Mouse (Mus musculus): ENCODE measurements around the gene Galnt10. TPM values are rescaled to one million over a fixed set of nuclear protein-coding genes. Genes with fewer than 3 reads are reported as not detected.

The Galnt10 gene
- 9.7 and 11.4 TPM in 2 replicates for total RNA-seq (2017)

DNA sequence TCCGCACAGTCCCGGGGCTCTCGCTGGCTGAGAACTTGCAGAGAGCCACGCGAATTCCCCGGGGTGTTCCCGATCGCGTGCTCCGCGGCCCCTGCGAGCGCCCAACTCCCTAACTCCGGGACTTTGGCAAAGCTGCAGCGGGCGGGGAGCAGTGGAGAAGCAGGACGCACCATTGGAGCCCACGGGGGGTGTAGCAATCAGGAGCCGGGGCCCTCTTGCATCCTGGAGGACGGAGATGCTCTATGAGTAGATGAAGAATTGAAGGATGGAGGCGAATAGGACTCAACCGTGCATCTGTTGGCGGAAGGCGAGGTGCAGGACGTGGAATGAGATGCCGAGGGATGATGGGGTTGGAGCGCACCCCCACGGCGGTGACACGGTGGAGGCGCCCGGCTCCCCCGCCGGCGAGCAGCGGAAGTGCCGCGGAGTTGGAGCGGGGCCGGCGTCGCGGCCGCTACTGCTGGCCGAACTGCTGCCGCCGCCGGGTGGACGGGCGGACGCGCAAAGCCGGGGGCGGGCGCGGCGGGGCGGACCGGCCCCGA lies at the start of gene Galnt10:
Galnt10 (plus strand) TSS at position 425 of the 542 bp plus-strand sequence.
- peak; percentile 87 to 90 for ATAC-seq (replicated peaks in 1 of 2; ENCODE audit: insufficient read depth in 1 of 2, low FRiP score in 2 of 2, low TSS enrichment in 1 of 2, low read depth in 1 of 2, poor library complexity in 2 of 2, severe bottlenecking in 2 of 2)

DNA sequence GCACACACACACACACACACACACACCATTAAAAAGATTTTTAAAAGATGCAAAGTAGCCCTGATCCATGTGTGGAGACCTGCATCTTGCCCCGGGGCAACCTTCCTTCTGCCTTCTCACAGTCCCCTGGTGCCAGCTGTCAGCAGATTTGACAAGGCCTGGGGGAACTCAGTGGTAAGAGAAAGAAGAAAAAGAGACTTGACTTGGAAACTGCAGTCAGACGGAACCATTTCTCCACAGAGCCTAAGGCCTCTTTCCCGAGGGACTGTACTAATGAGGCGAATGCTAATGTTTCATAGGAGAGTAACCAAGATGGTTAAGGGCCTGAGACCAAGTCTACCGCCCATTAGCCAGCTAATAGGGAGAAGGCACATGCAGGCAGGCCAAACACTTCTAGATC lies 49.3 kb upstream of the Galnt10 start:
- no peak for ATAC-seq (replicated peaks in 1 of 2; ENCODE audit: insufficient read depth in 1 of 2, low FRiP score in 2 of 2, low TSS enrichment in 1 of 2, low read depth in 1 of 2, poor library complexity in 2 of 2, severe bottlenecking in 2 of 2)

DNA sequence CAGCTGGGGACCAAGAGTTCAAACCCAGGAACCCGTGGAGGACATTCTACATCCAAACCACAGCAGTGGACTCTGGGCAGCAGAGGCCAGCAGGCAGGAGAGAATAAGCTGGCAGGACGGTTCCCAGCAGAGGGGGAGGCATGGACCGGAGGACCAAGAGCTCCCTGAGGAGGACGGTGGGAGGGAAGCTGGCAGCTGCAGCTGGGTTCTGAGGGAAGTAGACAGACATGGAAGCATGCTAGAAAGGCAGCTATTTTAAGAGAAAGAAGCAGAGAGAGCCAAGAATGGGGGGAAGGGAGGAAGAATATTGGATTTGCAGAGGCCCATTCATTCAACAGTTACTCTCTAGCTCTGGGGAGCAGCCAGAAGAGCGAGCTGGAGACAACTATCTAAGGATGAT lies 47.1 kb upstream of the Galnt10 start:
- ATAC-seq (replicated peaks in 1 of 2; ENCODE audit: insufficient read depth in 1 of 2, low FRiP score in 2 of 2, low TSS enrichment in 1 of 2, low read depth in 1 of 2, poor library complexity in 2 of 2, severe bottlenecking in 2 of 2): no peak

DNA sequence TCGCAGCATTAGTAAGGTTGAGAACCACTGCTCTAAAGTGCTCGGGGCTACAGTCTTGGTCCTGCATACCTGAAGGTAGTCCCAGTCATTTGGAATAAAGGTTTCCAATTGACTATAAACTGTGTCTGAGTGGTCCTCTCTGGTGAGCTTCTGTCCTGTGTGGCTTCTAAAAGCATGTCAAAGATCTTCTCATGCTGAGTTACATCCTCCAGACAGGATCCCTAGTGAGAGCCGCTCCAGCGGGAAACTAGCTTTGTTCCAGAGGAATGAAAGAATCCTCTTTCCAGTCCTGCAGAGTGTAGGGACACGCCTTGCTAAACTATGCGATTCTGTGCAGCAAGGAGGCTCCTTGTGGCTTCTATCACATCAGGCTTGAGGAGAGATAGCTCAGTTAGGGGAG lies 45.9 kb upstream of the Galnt10 start:
- ATAC-seq (replicated peaks in 1 of 2; ENCODE audit: insufficient read depth in 1 of 2, low FRiP score in 2 of 2, low TSS enrichment in 1 of 2, low read depth in 1 of 2, poor library complexity in 2 of 2, severe bottlenecking in 2 of 2): no peak

DNA sequence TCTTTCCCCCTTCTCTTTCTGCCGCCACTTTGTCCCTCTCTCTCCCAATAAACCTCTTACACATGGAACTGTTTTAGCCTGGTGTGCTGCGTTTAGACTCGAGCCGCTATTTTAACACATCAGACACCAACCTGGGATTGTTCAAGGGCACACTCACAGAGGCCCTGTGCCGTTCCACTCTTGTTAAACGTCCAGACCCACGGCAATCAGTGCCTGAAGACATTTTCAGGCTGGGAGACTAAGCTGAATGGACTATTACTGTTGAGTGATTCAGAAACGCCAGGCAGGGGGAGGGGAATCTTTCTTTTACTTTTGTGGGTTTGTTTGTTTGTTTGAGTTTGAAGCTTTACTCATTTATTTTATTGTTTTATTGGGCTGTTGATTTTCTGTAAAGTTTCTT lies 45.1 kb upstream of the Galnt10 start:
- no peak for ATAC-seq (replicated peaks in 1 of 2; ENCODE audit: insufficient read depth in 1 of 2, low FRiP score in 2 of 2, low TSS enrichment in 1 of 2, low read depth in 1 of 2, poor library complexity in 2 of 2, severe bottlenecking in 2 of 2)

DNA sequence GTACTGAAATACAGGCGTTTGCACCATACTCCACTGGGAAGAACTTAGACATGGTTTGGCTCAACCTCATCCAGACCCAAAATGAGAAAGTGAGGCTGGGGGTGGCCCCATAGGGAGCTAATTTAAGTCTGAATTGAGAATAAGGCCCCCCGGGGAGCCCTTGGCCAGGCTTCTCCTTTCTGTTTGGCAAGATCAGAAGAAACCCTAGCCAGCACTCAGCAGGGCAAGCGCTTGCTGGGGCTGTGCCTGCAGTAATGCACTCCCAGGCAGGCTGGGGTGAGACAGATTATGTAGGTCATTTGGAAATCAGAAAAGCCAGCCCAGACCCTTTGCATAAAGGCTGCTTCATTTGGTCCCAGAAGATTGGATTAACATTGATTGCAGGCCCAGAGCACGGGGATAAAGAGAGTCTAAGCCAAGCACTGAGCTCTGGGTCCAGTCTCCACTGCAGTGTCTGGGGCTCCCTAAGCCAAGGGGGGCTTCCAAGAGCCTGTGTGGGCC lies 44.6 kb upstream of the Galnt10 start:
- ATAC-seq (replicated peaks in 1 of 2; ENCODE audit: insufficient read depth in 1 of 2, low FRiP score in 2 of 2, low TSS enrichment in 1 of 2, low read depth in 1 of 2, poor library complexity in 2 of 2, severe bottlenecking in 2 of 2): no peak

DNA sequence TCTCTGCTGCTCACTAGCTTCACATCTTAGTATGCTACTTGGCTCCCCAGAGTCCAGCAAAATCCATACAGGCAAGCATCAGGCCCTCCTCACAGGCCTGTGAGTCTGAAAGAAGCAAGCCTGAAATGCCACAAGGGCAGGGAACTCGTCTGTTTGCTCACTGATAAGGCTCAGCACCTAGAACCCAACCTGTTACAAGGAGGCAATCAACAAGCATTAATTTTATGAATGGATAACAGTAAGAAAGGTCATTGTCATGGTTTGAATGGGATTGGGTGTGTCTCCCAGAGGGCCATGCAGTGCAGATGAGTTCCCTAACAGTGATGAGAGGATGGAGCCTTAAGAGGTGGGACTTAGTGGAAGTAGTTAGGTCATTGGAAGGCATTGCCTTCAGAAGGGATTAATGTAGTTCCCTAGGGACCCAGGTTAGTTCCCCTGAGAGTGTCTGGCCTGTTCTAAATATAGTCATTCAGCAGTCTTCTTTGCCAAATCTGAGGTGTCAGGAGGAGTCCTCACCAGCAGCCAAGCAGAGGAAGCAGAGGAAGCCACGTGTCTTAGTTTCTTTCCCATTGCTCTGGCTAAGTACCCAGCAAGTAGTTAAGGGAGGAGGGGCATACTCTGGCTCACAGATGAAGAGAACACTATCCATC lies 43.3 kb upstream of the Galnt10 start:
- no peak for ATAC-seq (replicated peaks in 1 of 2; ENCODE audit: insufficient read depth in 1 of 2, low FRiP score in 2 of 2, low TSS enrichment in 1 of 2, low read depth in 1 of 2, poor library complexity in 2 of 2, severe bottlenecking in 2 of 2)

DNA sequence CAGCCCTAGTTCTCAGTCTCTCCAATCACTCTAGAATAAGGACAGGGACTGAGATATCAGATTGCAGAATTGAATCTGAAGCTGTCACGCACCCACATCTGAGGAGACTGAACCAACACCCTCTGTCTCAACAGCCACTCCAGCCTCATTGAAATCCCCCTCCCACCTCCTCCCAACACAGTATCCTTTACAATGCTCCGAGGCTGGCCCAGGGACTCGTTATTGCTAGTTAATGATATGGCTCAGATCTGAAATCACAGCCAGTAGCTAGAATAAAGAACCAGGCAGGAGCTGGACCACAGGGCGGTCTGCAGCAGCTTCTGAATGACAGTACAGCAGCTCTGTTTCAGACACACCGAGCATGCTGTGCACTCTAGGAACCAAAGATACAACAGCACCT lies 40.2 kb upstream of the Galnt10 start:
- no peak for ATAC-seq (replicated peaks in 1 of 2; ENCODE audit: insufficient read depth in 1 of 2, low FRiP score in 2 of 2, low TSS enrichment in 1 of 2, low read depth in 1 of 2, poor library complexity in 2 of 2, severe bottlenecking in 2 of 2)

DNA sequence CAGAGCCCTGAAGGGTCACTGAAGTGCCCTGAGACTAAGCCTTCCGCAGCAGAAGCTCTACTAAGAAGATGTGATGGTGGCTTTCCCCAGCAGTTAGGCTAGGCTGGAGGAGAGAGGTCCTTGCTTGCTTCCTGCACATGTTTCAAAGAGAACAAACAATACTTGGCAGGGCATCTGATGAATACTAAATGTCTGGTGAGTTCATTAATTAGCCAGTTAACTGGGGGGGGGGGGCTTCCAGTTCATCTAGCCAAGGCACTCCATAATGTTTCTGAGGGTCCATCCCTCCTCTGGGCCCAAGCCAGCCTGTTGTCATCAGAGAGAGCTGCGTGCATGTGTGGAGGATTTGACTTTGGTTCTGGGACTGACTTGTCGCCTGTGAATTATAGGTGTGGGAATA lies 39.6 kb upstream of the Galnt10 start:
- no peak for ATAC-seq (replicated peaks in 1 of 2; ENCODE audit: insufficient read depth in 1 of 2, low FRiP score in 2 of 2, low TSS enrichment in 1 of 2, low read depth in 1 of 2, poor library complexity in 2 of 2, severe bottlenecking in 2 of 2)

DNA sequence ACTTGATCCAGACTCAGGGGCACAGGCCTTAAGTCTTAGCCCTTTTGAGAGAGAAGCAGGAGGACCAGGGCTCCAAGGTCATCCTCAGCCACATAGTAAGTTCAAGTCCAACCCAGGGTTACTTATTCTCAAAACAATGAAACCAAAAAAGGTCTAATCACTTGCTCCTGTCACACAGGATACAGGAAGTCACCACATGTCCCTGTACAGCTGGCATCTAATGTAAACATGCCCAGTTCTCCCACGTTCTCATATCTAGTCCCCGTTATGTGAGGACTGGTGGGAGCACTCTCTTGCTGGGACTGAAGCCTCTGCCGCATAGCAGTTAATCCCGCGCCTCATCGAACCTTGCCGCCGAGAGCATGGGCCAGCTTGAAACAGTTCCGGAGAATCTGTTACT lies 30.7 kb upstream of the Galnt10 start:
- no peak for ATAC-seq (replicated peaks in 1 of 2; ENCODE audit: insufficient read depth in 1 of 2, low FRiP score in 2 of 2, low TSS enrichment in 1 of 2, low read depth in 1 of 2, poor library complexity in 2 of 2, severe bottlenecking in 2 of 2)

DNA sequence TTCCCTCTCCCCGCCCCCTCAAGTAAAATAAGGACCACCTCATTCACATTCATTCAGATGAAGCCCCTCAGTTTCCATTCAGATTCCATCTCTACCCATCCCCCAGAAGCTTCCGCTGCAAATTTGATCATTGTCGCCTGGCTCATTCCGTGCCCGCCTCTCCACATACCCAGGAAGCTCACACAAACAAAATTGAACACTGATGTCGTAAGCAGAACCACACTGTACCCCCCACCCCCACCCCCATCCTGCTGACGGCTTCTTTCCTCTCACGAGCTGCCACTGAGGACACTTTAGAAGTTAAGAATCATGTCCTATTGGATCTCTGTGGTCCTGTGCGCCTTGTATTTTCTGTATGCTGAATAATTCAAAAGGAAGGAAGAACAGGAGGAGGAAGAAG lies 30.0 kb upstream of the Galnt10 start:
- no peak for ATAC-seq (replicated peaks in 1 of 2; ENCODE audit: insufficient read depth in 1 of 2, low FRiP score in 2 of 2, low TSS enrichment in 1 of 2, low read depth in 1 of 2, poor library complexity in 2 of 2, severe bottlenecking in 2 of 2)

DNA sequence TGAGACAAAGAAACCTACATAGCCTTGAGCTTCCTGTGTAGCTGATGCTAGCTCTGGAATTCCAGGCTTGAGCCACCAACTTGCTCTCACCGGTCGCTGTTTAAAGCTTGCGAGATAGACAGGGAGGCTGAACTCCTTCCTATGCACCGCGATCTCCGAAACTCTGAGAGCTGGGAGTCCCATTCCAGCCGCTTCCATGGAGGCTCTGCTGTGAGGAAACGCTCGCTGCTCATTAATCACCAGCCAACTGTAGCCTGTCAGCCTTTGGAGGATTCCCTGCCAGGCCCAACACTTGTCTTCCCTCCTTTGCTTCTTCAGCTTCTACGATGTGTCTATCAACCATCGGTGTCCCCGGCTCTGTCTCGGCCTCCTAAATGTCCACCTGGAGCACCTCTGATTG lies 29.4 kb upstream of the Galnt10 start:
- ATAC-seq (replicated peaks in 1 of 2; ENCODE audit: insufficient read depth in 1 of 2, low FRiP score in 2 of 2, low TSS enrichment in 1 of 2, low read depth in 1 of 2, poor library complexity in 2 of 2, severe bottlenecking in 2 of 2): no peak

DNA sequence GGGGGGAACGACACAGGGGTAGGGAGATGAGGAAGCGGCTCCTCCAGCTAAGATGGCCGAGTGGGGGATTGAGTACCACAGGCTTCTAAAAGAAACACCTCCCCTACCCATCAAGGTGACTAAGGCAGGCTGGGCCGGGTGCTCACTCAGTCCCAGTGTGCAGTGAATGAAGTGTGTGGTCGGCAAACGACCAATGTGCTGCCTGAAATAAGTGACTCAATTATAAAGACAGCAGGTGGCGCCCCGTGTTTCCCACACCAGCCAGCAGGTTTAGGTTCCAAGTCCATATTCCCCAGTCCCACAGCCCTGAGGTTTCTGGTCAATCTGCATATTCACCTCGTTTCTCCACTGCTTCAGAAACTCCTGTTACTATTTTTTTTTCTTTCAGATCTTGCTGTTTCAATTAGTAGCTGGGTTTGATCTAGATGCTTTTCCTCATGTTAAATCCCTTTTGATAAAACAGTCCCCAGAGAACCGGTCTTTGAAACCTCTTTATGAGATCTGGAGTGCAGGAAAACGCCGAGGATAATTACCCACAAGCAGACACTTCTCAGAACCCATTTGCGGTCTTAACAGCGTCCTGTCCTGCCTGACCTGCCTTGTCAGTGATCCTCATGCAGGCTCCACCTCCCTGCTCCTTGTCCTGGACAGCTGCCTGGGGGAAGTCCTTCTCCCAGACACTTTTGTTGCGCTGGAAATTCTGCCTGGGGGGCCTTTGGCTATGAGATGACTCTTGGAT lies 27.5 kb upstream of the Galnt10 start:
- peak; percentile 56 to 80; a peak in 3 of 4 replicates for ATAC-seq (replicated peaks in 1 of 2; ENCODE audit: insufficient read depth in 1 of 2, low FRiP score in 2 of 2, low TSS enrichment in 1 of 2, low read depth in 1 of 2, poor library complexity in 2 of 2, severe bottlenecking in 2 of 2)

DNA sequence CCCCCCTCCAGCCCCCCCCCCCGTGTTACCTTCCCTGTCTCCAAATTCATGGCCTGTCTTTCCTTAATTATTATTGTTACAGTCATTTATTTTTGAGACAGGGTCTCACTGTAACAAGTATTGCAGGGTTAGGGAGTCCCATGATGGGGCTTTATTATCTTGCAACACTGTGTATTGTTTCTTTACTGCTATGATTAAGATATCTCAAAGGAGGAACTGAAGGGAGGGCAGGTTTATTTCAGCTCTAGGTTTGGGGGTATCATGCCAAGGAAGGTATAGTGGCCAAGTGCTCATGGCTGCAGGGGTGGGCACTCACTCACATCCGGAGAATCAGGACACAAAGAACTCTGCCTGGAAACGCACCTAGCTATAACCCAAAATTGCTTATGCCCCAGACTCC lies 23.8 kb upstream of the Galnt10 start:
- no peak for ATAC-seq (replicated peaks in 1 of 2; ENCODE audit: insufficient read depth in 1 of 2, low FRiP score in 2 of 2, low TSS enrichment in 1 of 2, low read depth in 1 of 2, poor library complexity in 2 of 2, severe bottlenecking in 2 of 2)

DNA sequence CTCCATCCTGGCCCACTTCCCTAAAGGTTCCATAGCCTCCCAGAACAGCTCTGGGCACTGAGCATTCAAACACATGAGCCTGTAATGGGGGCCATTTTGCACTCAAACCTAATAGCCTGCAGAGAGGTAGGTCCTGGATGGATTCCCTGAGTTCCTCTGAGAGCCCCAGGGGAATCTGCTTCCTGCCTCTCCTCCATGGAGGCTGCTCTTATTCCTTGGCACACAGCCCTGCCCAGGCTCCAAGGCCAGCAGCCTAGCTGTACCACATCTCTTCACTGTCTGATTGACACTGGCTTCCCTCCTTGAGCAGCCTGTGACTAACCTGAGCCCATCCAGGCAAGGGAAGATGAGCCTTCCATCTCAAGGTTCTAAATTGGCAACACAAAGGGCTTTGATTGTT lies 23.4 kb upstream of the Galnt10 start:
- ATAC-seq (replicated peaks in 1 of 2; ENCODE audit: insufficient read depth in 1 of 2, low FRiP score in 2 of 2, low TSS enrichment in 1 of 2, low read depth in 1 of 2, poor library complexity in 2 of 2, severe bottlenecking in 2 of 2): no peak

DNA sequence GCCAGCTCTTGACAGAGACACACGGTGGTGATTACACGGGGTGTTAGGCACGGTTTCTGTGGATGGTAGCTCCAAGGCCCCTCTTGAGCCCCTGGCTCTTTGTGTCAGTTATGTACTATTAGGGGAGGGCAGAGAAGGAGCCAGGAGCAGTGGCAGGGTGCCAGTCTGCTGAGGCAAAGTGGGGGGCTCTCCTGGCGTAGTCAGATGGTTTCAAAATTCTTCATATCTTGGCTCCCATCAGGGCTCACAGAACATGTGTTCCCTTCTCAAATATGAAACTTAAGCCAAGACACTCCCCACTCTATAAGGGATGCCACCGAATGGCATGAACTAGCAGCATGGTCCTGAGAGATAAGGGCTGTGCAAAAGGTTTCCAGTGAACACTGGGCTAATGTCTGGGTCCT lies 20.8 kb upstream of the Galnt10 start:
- peak; percentile 29 to 68; a peak in 2 of 4 replicates for ATAC-seq (replicated peaks in 1 of 2; ENCODE audit: insufficient read depth in 1 of 2, low FRiP score in 2 of 2, low TSS enrichment in 1 of 2, low read depth in 1 of 2, poor library complexity in 2 of 2, severe bottlenecking in 2 of 2)

DNA sequence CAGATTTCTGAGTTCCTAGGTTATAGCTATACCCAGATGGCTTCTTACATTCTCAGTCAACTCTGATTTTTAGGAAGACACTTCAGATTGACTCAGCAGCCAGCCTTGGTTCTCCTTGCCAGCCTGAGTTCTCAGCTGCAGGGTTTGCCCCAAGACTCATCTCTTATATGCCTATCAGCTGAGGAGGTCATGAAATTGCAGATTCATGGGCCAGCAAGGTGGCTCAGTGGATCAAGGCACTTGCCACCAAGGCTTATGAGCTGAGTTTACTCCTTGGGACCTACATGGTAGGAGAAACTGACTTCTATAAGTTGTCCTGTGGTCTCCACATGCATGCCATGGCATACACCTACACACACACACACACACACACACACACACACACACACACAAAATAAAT lies 19.8 kb upstream of the Galnt10 start:
- no peak for ATAC-seq (replicated peaks in 1 of 2; ENCODE audit: insufficient read depth in 1 of 2, low FRiP score in 2 of 2, low TSS enrichment in 1 of 2, low read depth in 1 of 2, poor library complexity in 2 of 2, severe bottlenecking in 2 of 2)

DNA sequence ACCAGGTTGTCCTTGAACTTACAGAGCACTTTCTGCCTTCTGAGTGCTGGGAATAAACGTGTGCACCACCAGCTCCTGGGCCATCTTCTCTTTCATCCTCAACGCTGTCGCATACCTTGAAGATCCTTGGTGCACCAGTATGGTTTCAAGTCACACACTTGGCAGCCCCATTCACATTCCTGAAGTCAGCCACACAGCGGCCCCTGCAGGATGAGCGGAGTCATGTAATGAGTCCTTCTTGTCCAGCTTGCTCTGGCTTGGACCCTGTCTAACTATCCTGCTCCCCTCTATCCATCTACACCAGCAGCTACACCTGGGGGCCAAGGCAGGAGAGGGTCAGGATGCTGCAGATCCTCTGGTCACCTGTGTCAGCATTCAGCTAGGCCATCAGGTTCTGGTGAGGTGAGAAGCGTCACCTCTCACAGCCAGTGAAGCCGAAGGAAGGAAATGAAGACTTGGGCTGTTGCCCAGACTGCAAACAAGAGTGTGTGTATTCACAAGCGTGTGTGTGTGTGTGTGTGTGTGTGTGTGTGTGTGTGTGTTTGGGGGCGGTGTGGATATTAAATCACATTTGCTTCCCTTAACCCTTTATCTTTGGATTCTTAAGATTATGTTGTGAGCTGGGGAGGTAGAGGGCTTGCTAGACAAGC lies 18.0 kb upstream of the Galnt10 start:
- peak; percentile 36 to 58; a peak in 3 of 4 replicates for ATAC-seq (replicated peaks in 1 of 2; ENCODE audit: insufficient read depth in 1 of 2, low FRiP score in 2 of 2, low TSS enrichment in 1 of 2, low read depth in 1 of 2, poor library complexity in 2 of 2, severe bottlenecking in 2 of 2)

Measured in hematopoietic stem cell, adult 5-6 weeks (primary cell).